Mouse (Mus musculus): ENCODE results near the gene Selenow. TPM values are rescaled to one million over a fixed set of nuclear protein-coding genes. Genes with fewer than 3 reads are reported as not detected.
A peak's percentile ranks its signal among the peaks of the same experiment; 100 is the strongest.

The Selenow gene
- polyA plus RNA-seq, 1 experiment = 175 TPM

DNA sequence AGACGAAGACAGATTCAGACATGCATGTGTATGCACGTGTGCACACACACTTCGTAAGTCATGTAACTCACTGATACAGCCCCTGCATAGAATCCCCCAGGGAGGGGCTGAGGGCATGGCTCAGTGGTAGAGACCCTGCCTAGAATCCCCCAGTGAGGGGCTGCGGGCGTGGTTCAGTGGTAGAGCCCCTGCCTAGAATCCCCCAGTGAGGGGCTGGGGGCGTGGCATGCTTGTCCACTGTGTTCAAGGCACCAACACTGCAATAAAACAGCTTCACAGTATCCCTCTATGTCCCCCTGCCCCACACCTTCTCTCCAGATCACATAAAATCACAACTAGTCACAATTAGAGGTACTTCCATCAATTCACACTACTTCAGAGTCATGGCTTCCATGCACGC is 39.6 kb upstream of the Selenow start:
- whole genome bisulfite sequencing = 79% methylated on average over 7 of the region's 7 CpGs
- TF ChIP-seq CTCF (IDR thresholded peaks at IDR 0.05; ENCODE audit: control insufficient read depth, insufficient read depth, low read length) = no peak
- no peak for TF ChIP-seq POLR2A (IDR thresholded peaks at IDR 0.05; ENCODE audit: borderline replicate concordance, control insufficient read depth, low read depth, low read length)
- Histone ChIP-seq H3K27ac (ENCODE audit: control insufficient read depth, insufficient read depth, low read depth, low read length, poor library complexity) (peak overlapping the region; percentile 47), H3K4me1 (ENCODE audit: control insufficient read depth, insufficient read depth, low read length) (no peaks in the 10 kb centered on the region; the same call in 1 of the 2 replicates), H3K4me3 (replicated peaks; ENCODE audit: control insufficient read depth, low read depth, low read length) (no peak overlapping the region)

DNA sequence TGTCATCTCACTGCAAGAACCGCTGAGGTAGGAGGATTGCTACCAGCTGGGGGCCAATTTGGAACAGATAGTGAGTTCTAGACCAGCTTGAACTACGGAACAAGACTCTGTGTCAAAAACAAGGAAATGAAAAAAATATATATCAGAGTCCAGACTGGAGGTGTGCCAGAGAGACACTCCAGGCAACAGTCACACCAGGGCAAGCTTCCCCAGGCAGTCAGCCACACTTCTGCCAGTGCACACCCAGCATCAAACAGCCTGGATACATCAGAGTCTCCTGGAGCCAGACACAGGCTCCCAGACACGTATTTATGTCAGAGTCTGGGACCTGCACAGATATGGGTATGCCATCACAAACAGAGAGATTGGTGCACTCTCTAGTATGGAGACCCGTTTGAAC is 39.0 kb upstream of the Selenow start:
- TF ChIP-seq POLR2A (IDR thresholded peaks at IDR 0.05; ENCODE audit: borderline replicate concordance, control insufficient read depth, low read depth, low read length) = no peak
- TF ChIP-seq CTCF (IDR thresholded peaks at IDR 0.05; ENCODE audit: control insufficient read depth, insufficient read depth, low read length) = no peak
- WGBS = 52% methylated on average over 4 of the region's 4 CpGs
- H3K27ac ChIP-seq (ENCODE audit: control insufficient read depth, insufficient read depth, low read depth, low read length, poor library complexity) = no peak overlapping the region
- H3K4me3 ChIP-seq (replicated peaks; ENCODE audit: control insufficient read depth, low read depth, low read length) = no peak overlapping the region
- no peaks in the 10 kb centered on the region; the same call in 1 of the 2 replicates for H3K4me1 ChIP-seq (ENCODE audit: control insufficient read depth, insufficient read depth, low read length)

GRCm38 (mm10) chr7:15960691-15961090 is 38.5 kb upstream of the Selenow start:
- Histone ChIP-seq H3K4me1 (ENCODE audit: control insufficient read depth, insufficient read depth, low read length) (no peaks in the 10 kb centered on the region; the same call in 1 of the 2 replicates), H3K27ac (ENCODE audit: control insufficient read depth, insufficient read depth, low read depth, low read length, poor library complexity) (no peak overlapping the region), H3K4me3 (replicated peaks; ENCODE audit: control insufficient read depth, low read depth, low read length) (no peak overlapping the region)
- 70% methylated on average over 4 of the region's 4 CpGs for WGBS
- no peak for TF ChIP-seq CTCF (IDR thresholded peaks at IDR 0.05; ENCODE audit: control insufficient read depth, insufficient read depth, low read length)
- no peak for TF ChIP-seq POLR2A (IDR thresholded peaks at IDR 0.05; ENCODE audit: borderline replicate concordance, control insufficient read depth, low read depth, low read length)

DNA sequence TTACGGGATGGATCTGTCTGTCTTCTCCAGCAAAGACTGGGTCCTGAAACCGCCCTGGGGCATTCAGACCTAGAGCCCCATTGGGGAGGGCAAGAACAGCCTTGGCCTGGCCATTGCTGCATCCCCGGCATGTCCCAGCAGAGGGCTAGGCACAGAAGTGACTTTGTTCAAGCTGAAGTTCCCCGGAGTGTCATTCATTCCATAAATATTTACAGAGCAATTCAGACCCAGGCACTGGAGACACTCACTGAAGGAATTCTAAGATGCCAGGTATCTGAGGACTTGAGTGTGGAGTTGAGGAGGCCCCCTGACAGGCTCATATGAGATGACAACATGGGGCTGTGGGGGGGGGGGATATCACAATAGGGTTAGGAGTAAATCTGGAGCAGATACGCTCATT is 33.9 kb upstream of the Selenow start:
- WGBS = 88% methylated on average over 5 of the region's 5 CpGs
- Histone ChIP-seq H3K4me3 (replicated peaks; ENCODE audit: control insufficient read depth, low read depth, low read length) (no peak overlapping the region), H3K27ac (ENCODE audit: control insufficient read depth, insufficient read depth, low read depth, low read length, poor library complexity) (no peak overlapping the region), H3K4me1 (ENCODE audit: control insufficient read depth, insufficient read depth, low read length) (peaks cover 1% of the 10 kb centered on the region)
- no peak for TF ChIP-seq CTCF (IDR thresholded peaks at IDR 0.05; ENCODE audit: control insufficient read depth, insufficient read depth, low read length)
- no peak for TF ChIP-seq POLR2A (IDR thresholded peaks at IDR 0.05; ENCODE audit: borderline replicate concordance, control insufficient read depth, low read depth, low read length)

DNA sequence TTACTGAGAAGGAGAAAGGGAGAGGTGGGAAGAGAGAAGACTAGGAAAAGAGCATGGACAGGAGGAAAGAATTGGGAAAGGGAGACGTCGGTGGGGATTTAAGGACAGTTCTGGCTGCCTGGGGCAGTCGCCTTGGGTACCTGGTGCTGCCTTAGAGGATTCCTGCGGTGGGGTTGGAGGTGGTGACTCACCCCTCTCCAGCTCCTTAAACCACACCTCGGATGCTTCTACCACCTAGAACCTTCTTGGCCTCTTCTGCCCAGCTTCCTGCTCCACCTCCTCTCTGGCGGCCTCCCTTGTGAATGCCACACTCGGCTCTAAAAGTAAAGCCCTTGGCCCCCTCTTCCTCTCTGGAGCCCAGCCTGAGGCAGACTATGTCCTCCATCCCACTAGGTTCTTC is 33.3 kb upstream of the Selenow start:
- Histone ChIP-seq H3K4me3 (replicated peaks; ENCODE audit: control insufficient read depth, low read depth, low read length) (no peak overlapping the region), H3K27ac (ENCODE audit: control insufficient read depth, insufficient read depth, low read depth, low read length, poor library complexity) (no peak overlapping the region), H3K4me1 (ENCODE audit: control insufficient read depth, insufficient read depth, low read length) (peaks cover 1% of the 10 kb centered on the region)
- 17% methylated on average over 7 of the region's 7 CpGs for WGBS
- TF ChIP-seq CTCF (IDR thresholded peaks at IDR 0.05; ENCODE audit: control insufficient read depth, insufficient read depth, low read length) = no peak
- TF ChIP-seq POLR2A (IDR thresholded peaks at IDR 0.05; ENCODE audit: borderline replicate concordance, control insufficient read depth, low read depth, low read length) = no peak

GRCm38 (mm10) chr7:15954978-15955443 is 32.8 kb upstream of the Selenow start:
- TF ChIP-seq CTCF (IDR thresholded peaks at IDR 0.05; ENCODE audit: control insufficient read depth, insufficient read depth, low read length) (no peak), POLR2A (IDR thresholded peaks at IDR 0.05; ENCODE audit: borderline replicate concordance, control insufficient read depth, low read depth, low read length) (no peak)
- WGBS = 12% methylated on average over 21 of the region's 21 CpGs
- Histone ChIP-seq H3K27ac (ENCODE audit: control insufficient read depth, insufficient read depth, low read depth, low read length, poor library complexity) (no peak overlapping the region), H3K4me3 (replicated peaks; ENCODE audit: control insufficient read depth, low read depth, low read length) (no peak overlapping the region), H3K4me1 (ENCODE audit: control insufficient read depth, insufficient read depth, low read length) (peaks cover 1% of the 10 kb centered on the region)

DNA sequence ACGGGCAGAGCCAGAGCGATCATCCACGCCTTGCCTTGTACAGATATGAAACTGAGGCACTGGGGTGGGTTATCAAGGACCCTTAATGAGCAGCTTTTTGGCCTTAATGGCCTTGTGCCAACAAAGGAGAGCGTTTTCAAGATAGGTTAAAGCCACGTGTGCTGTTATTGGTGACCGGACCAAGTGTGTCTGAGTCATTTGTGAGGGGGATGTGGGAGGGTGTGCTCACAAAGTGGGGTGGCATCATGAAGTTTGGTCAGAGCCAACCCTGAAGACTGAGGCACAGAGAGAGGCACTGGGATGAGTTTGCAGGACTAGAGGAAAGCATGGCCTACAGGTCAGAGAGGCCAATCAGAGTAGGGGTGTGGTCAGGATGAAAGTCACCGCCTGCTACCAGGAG is 32.2 kb upstream of the Selenow start:
- WGBS = 53% methylated on average over 7 of the region's 7 CpGs
- no peak overlapping the region for H3K27ac ChIP-seq (ENCODE audit: control insufficient read depth, insufficient read depth, low read depth, low read length, poor library complexity)
- TF ChIP-seq CTCF (IDR thresholded peaks at IDR 0.05; ENCODE audit: control insufficient read depth, insufficient read depth, low read length) (no peak), POLR2A (IDR thresholded peaks at IDR 0.05; ENCODE audit: borderline replicate concordance, control insufficient read depth, low read depth, low read length) (no peak)
- H3K4me3 ChIP-seq (replicated peaks; ENCODE audit: control insufficient read depth, low read depth, low read length) = no peak overlapping the region
- peaks cover 3% of the 10 kb centered on the region for H3K4me1 ChIP-seq (ENCODE audit: control insufficient read depth, insufficient read depth, low read length)

DNA sequence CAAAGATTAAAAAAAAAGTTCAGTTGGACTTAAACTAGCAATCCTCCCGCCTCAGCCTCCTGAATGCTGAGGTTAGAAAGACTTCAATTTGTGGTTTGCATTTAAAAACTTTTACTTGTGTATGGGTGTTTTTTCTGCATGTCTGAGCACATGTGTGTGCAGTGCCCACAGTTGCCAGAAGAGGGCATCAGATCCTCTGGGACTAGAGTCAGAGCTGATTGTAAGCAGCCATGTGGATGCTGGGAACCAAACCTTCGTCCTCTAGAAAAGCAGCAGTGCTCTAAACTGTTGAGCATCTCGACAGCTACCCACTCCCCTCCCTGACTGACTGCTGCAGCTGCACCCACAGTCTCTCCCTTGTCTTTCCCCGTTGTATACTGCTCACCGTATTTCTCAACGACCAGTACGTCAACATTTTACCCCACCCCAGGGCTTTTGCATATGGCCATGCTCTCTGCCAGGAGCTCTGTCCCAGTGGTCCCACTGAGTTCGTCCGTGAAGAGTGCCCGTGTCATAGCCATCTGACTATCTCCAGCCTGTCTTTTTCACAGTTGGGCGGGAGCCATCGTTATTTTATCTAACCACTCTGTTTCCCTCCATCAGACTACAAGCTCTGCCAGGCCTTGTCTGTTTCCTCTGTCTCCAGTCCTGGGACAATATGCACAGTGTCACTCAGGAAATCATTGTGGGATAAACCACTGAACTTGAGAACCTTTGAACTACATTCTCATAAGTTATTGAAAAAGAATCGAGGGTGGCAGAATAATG is 31.3 kb upstream of the Selenow start:
- H3K4me3 ChIP-seq (replicated peaks; ENCODE audit: control insufficient read depth, low read depth, low read length) = no peak overlapping the region
- H3K4me1 ChIP-seq (ENCODE audit: control insufficient read depth, insufficient read depth, low read length) = peaks cover 3% of the 10 kb centered on the region
- 0 out of 2 replicates have a peak overlapping the region, but pooled peaks have one; percentile 9 for H3K27ac ChIP-seq (ENCODE audit: control insufficient read depth, insufficient read depth, low read depth, low read length, poor library complexity)
- WGBS = 33% methylated on average over 13 of the region's 13 CpGs
- no peak for TF ChIP-seq POLR2A (IDR thresholded peaks at IDR 0.05; ENCODE audit: borderline replicate concordance, control insufficient read depth, low read depth, low read length)
- TF ChIP-seq CTCF (IDR thresholded peaks at IDR 0.05; ENCODE audit: control insufficient read depth, insufficient read depth, low read length) = peak; percentile 62
